Mouse (Mus musculus): Measurements from ENCODE around the gene Fabp1.

Fabp1 gene

DNA sequence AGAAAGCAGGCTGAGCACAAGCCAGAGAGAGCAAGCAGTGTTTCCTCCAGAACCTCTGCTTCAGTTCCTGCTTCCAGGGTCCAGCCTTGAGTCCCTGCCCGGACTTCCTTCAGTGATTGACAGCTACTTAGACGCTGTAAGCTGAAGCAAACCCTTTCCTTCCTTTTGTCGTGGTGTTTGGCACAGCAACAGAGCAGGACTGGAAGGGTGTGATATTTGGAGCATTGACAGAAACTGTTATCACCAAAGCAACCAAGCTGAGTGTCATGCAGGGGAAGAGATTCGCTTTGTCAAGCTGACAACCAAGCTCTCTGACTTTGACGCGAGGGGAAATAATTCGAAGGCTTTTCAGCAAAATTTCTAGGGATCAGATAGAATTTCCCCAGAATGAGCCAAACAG is 12.3 kb downstream of the Fabp1 start:
- no peak for DNase-seq (ENCODE audit: extremely low spot score)

GRCm38 (mm10) chr6:71212471-71212870 is 12.8 kb downstream of the Fabp1 start:
- no peak for DNase-seq (ENCODE audit: extremely low spot score)

DNA sequence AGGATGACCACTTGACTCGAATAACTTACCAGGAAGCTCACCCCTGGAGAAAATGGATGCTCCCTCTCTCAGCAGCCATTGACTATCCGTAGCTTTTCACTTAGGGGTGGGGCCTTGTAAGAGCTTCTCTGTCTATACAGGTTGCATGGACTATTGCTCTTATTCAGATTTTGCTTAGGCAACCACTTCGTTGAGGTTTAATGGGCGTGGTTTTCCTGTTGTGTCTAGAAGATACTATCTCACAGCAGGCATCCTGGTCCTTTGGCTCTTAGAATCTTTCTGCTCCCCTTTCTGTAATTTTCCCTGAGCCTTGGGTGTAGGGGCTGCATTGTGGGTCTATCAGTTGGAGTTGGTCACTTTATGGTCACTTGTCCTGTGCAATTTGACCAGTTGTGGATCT is 21.9 kb downstream of the Fabp1 start:
- no peak for DNase-seq (ENCODE audit: extremely low spot score)

- no peak for DNase-seq (ENCODE audit: extremely low spot score)
These were observed 24.7 kb downstream of the Fabp1 start for GRCm38 (mm10) chr6:71224184-71224943.

DNA sequence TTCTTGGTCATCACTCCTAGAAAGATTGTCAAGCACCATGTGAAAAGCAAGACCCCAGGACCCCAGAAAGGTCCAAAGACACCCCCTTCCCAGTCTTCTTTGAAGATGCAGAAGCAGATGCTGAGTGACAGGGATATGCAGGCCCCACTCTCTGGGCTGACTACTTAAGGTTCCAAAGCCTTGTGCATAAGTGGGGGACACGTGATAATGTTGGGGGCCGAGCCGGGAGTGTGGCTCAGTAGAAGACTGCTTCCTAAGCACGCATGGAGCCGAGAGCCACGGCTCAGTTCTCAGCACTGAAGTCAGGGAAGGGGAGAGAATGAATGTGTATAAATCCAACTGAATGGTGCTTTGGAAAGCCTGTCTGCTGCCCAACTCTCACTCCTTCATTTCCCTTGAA is 26.9 kb downstream of the Fabp1 start:
- DNase-seq (ENCODE audit: extremely low spot score), result peak; percentile 20

- peak; percentile 58 for DNase-seq (ENCODE audit: extremely low spot score)
These were observed 27.6 kb downstream of the Fabp1 start for GRCm38 (mm10) chr6:71227157-71227770.

DNA sequence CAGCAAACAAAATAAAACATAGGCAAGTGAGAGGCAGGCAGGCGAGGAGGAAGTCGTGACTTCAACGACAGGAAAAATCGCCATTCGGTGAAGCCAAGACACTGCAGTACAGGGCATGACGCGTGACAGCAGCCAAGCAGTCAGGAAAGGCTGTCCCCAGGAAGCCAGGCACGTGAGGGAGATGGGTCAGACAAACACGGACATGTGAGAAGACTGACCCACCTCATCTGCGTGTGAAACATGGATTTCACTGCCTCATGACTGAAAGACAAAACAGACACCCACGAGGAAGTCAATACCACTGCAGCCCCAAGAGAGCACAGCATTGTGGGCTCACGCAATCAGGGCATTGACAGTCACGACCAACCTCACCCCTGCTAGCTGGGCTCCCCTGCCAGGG is 35.5 kb downstream of the Fabp1 start:
- no peak for DNase-seq (ENCODE audit: extremely low spot score)

- DNase-seq (ENCODE audit: extremely low spot score), result no peak
These were observed 36.3 kb downstream of the Fabp1 start for GRCm38 (mm10) chr6:71235944-71236343.

DNA sequence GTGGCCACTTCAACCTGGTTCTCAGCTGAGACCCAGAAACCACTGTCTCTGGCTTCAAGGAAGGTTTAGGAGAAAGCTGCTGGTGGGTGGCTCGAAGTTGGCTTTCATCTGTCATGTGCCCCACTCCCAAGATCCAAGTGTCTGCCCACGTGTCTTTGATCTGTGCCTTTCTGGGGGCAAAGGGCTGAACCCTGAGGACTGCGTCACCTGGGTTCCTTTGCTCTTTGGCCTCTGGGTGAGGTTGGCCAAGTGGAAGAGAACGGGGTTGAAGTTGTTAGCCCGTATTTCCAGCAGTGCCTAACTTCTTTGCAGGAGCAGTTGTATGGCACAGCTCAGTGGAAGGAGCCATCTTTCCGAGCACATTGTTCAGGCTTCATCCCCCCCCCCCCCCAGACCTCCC is 36.9 kb downstream of the Fabp1 start:
- no peak for DNase-seq (ENCODE audit: extremely low spot score)

DNA sequence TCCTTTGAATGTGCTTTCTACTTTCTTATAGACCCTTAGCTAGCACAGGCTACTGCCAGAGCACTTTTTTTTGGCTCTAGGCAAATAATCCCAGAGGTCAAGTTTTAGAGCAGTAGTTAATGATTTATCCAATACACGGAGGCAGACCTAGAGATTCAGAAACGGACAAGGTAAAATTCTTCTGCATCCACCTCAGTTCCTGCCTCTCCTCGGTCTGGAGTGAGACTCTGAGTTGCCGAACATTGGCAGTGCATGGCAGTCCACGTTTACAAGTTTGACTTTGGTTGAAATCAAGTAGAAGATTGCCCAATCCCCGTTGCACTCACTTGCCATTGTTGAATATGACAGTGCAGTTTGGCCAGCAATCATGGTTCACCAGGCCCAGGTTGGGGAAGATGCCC is 37.4 kb downstream of the Fabp1 start:
- DNase-seq (ENCODE audit: extremely low spot score), result no peak

GRCm38 (mm10) chr6:71239069-71239750 is 39.6 kb downstream of the Fabp1 start:
- no peak for DNase-seq (ENCODE audit: extremely low spot score)

GRCm38 (mm10) chr6:71240831-71241230 is 41.2 kb downstream of the Fabp1 start:
- DNase-seq (ENCODE audit: extremely low spot score), result no peak

DNA sequence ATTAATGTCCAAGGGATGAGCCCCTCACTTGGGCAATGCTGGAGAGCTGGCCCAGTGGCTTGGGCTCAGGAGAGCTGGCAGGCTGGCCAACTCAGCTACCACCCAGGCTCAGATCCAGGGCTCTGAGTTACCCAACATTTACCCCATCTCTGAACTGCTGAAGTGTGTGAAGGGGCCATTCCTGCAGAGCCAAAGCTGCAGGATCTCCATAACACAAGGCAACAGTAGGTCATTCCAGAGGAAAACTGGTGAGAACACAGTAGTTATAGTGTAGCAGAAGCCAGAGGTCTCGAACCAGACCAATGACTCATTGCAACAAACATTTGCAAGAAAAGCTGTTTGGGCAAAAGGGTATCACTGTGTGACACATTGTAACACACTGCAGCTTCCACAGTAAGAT is 43.2 kb downstream of the Fabp1 start:
- DNase-seq (ENCODE audit: extremely low spot score), result no peak

- DNase-seq (ENCODE audit: extremely low spot score), result no peak
These were observed 43.6 kb downstream of the Fabp1 start for GRCm38 (mm10) chr6:71243258-71243657.

- DNase-seq (ENCODE audit: extremely low spot score), result no peak
These were observed 48.8 kb downstream of the Fabp1 start for GRCm38 (mm10) chr6:71248420-71248819.

GRCm38 (mm10) chr6:71249615-71250014 is 50.0 kb downstream of the Fabp1 start:
- no peak for DNase-seq (ENCODE audit: extremely low spot score)

DNA sequence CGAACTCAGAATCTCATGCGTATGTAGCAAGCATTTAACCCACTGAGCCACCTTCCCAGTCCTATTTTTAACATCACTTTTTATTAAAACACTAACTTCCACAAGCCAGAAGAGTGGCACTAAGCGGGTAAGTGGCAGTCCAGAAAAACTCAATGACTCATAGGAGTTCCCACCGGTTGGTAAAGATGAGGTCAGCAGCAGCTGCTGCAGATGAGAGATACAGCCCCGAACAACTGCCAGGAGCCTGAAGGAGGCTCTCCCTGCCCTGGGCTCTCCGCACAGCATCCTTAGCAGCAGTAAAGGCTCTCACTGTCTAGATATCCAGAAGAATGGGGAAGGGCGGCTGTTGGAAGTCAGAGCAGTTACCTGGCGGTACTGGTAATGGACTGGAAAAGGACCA is 51.3 kb downstream of the Fabp1 start:
- DNase-seq (ENCODE audit: extremely low spot score), result no peak

- DNase-seq (ENCODE audit: extremely low spot score), result no peak
These were observed 54.8 kb downstream of the Fabp1 start for GRCm38 (mm10) chr6:71254456-71254855.
